Mouse (Mus musculus) ES-E14 (cell line): ENCODE measurements around the gene Ldb1. TPM values are rescaled to one million over a fixed set of nuclear protein-coding genes. Genes with fewer than 3 reads are reported as not detected.
A peak's percentile ranks its signal among the peaks of the same experiment; 100 is the strongest.

Experiments used
- DNase-seq: peaks from one replicate; pipeline ENCODE4 v3.0.0-alpha.2; 2013; ENCODE audit warnings: low read depth, low spot score
- H3K27ac ChIP-seq: 2 replicates; pipeline ENCODE4 v1.5.1; 2012; ENCODE audit warnings: low read depth, mild to moderate bottlenecking, low read length, moderate library complexity, mixed read lengths; ENCODE audit not compliant: poor library complexity, insufficient read depth, severe bottlenecking
- H3K36me3 ChIP-seq: 2 replicates; pipeline ENCODE4 v1.6.1; 2012; ENCODE audit warnings: mild to moderate bottlenecking, low read length, moderate library complexity, mixed read lengths; ENCODE audit not compliant: control insufficient read depth, poor library complexity, insufficient read depth, severe bottlenecking
- H3K4me1 ChIP-seq, 2 experiments: fragments of 150-350 bp in 1 of 2; sonication (generic) in 1 of 2; 2 replicates each; pipeline ENCODE4 v1.6.1; 2012; ENCODE audit warnings: low read length in 2 of 2, mild to moderate bottlenecking in 1 of 2, mixed read lengths in 1 of 2; ENCODE audit not compliant: control insufficient read depth in 2 of 2, insufficient read depth in 2 of 2, poor library complexity in 1 of 2
- H3K4me3 ChIP-seq, 2 experiments: fragments of 150-350 bp in 1 of 2; sonication (generic) in 1 of 2; 2 replicates each; pipeline ENCODE4 v1.5.1; 2012; ENCODE audit warnings: low read length in 2 of 2, low read depth in 1 of 2, mild to moderate bottlenecking in 1 of 2, mixed read lengths in 1 of 2; ENCODE audit not compliant: insufficient read depth in 1 of 2, poor library complexity in 1 of 2, severe bottlenecking in 1 of 2
- H3K9ac ChIP-seq: 2 replicates; pipeline ENCODE4 v1.6.1; 2012; ENCODE audit warnings: low read depth, mild to moderate bottlenecking, low read length, mixed read lengths; ENCODE audit not compliant: poor library complexity, insufficient read depth, severe bottlenecking
- H3K9me3 ChIP-seq: fragments of 150-350 bp; sonication (generic); 2 replicates; pipeline ENCODE4 v1.6.1; 2012; ENCODE audit warnings: low read depth, mild to moderate bottlenecking, low read length; ENCODE audit not compliant: control insufficient read depth, insufficient read depth
- CHD2 ChIP-seq: IDR thresholded peaks from 2 replicates; pipeline ENCODE4 v1.6.1; 2014; ENCODE audit warnings: mild to moderate bottlenecking, low read depth, low read length, inconsistent platforms
- HCFC1 ChIP-seq: IDR thresholded peaks from 2 replicates; pipeline ENCODE4 v1.6.1; 2012; ENCODE audit warnings: low read length, inconsistent platforms, borderline replicate concordance; ENCODE audit not compliant: insufficient read depth
- MAFK ChIP-seq: IDR thresholded peaks from 2 replicates; pipeline ENCODE4 v1.6.1; 2014; ENCODE audit warnings: mild to moderate bottlenecking, low read depth, low read length, inconsistent platforms; ENCODE audit not compliant: insufficient read depth
- ZC3H11A ChIP-seq: IDR thresholded peaks from 2 replicates; pipeline ENCODE4 v1.6.1; 2012; ENCODE audit warnings: low read depth, mild to moderate bottlenecking, inconsistent platforms, low read length, borderline replicate concordance
- ZNF384 ChIP-seq: IDR thresholded peaks from 2 replicates; pipeline ENCODE4 v1.6.1; 2012; ENCODE audit warnings: low read depth, low read length, inconsistent platforms
- in situ Hi-C, 2 experiments: fragments of 600-800 bp; cut with MboI; formaldehyde crosslinking; loops; one replicate each; pipeline ENCODE4 v1.15.1; 2025; ENCODE audit warnings: low sequenced_read_pairs in 2 of 2, inconsistent platforms in 1 of 2; ENCODE audit not compliant: unreplicated experiment in 2 of 2
- total RNA-seq: library from RNA; depleted of rRNA; stranded (reverse); fragments of 300-350 nt; gene quantifications from 2 replicates; pipeline ENCODE4 v1.2.3, GENCODE M21; 2012

Gene Ldb1
- total RNA-seq, 1 experiment: 123 TPM

DNA sequence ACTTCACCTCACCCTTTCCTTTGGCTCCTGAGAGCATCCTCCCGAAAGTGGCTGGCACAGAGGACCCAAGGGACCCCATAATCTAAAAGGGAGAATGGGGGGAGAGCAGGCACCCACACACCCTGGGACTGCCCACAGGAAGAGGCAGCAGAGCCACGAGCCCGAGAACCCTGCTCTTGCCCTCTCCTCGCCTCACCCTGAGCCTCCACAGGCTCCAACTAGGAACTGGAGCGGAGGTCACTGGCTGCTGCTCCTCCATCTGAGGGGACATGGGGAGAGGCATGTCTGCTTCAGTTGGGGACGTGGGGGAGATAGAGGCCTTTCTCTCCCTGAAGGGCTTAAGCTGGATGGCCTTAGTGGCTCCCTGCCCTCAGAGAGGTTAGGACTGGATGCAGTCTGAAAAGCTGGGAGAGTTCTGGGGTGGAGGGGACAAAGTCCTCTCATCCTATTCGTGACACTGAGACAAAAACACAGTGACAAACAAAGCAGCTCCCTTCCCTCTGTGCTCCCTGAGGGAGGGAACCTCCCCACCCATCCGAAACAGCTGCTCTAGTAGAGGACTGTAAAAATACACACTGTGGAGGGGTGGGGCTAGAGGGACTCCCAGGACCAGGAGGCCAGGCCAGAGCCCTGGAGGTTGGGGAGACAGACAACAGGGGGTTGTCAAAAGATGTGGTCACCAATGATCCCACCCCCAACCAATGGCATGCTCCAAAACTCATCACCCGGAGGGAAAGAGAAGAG is 13.2 kb downstream of the Ldb1 start:
- no peak for TF ChIP-seq ZNF384
- no peak for TF ChIP-seq HCFC1
- no peak for TF ChIP-seq ZC3H11A
- in situ Hi-C loops: no loop called here
- no peaks in the 10 kb centered on the region for H3K9me3 ChIP-seq
- peaks cover under 1 to 17% of the 10 kb centered on the region in 2 experiments; a peak in 2 of 4 replicates for H3K4me1 ChIP-seq
- H3K4me3 ChIP-seq: no peak overlapping the region
- no peak overlapping the region for H3K9ac ChIP-seq
- H3K36me3 ChIP-seq: peaks cover 57% of the 10 kb centered on the region
- 0 out of 2 replicates have a peak overlapping the region, but pooled peaks have one; percentile 11 for H3K27ac ChIP-seq
- no peak for DNase-seq

GRCm38 (mm10) chr19:46030196-46030983 is 14.6 kb downstream of the Ldb1 start:
- DNase-seq: no peak
- TF ChIP-seq ZC3H11A: no peak
- TF ChIP-seq MAFK: no peak
- no peak for TF ChIP-seq CHD2
- no peak for TF ChIP-seq ZNF384
- TF ChIP-seq HCFC1: no peak
- in situ Hi-C loops: no loop called here
- Histone ChIP-seq H3K27ac (no peak overlapping the region), H3K9ac (0 out of 2 replicates have a peak overlapping the region, but pooled peaks have one; percentile 15), H3K9me3 (no peaks in the 10 kb centered on the region), H3K4me3 (no peak overlapping the region), H3K4me1 (peaks cover 3 to 23% of the 10 kb centered on the region in 2 experiments; a peak in 2 of 4 replicates), H3K36me3 (peaks cover 51% of the 10 kb centered on the region)

DNA sequence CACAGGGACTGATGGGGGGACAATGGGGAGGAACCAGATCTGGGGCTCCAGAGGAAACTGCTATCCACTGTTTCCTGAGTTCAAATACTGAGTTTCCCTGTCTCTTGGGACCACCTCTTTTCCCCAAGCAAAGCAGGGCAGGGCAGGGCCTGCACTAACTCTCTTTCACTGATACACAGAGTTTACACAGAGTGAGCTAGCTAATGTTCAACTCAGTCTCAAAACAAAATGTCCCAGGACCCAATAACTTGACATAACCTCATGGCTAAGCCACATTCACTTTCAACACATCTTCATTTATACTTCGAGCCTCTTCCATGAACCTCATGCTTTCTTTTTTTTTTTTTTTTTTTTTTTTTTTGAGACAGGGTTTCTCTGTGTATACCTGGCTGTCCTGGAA is 15.4 kb downstream of the Ldb1 start:
- H3K9ac ChIP-seq: no peak overlapping the region
- no peak for DNase-seq
- H3K4me3 ChIP-seq: no peak overlapping the region
- H3K4me1 ChIP-seq: peaks cover 3 to 23% of the 10 kb centered on the region in 2 experiments; a peak in 2 of 4 replicates
- H3K36me3 ChIP-seq: peaks cover 43% of the 10 kb centered on the region
- H3K27ac ChIP-seq: no peak overlapping the region
- in situ Hi-C loops: no loop called here
- TF ChIP-seq MAFK: no peak
- no peak for TF ChIP-seq CHD2
- no peak for TF ChIP-seq ZNF384
- no peak for TF ChIP-seq ZC3H11A
- no peak for TF ChIP-seq HCFC1
- no peaks in the 10 kb centered on the region for H3K9me3 ChIP-seq

DNA sequence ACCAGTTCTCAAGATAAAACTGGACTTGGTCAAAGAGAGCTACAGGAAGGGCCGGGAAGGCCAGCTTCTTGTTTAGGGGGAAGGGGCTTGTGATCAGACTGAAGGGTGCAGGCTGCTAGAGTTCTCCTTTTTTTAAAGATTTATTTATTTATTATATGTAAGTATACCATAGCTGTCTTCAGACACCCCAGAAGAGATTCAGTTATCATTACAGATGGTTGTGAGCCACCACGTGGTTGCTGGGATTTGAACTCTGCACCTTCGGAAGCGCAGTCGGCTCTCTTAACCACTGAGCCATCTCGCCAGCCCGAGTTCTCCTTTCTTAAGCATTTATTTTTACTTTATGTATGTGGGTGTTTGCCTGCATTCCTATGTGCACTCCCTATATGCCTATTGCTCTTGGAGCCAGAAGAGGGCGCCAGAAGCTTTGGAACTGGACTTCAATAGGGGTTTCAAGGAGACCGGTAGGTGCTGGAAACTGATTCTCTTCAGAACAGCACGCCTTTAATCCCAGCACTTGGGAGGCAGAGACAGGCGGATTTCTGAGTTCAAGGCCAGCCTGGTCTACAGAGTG is 16.2 kb downstream of the Ldb1 start:
- peak; percentile 69 for DNase-seq
- TF ChIP-seq MAFK (no peak), ZC3H11A (no peak), CHD2 (no peak), ZNF384 (no peak), HCFC1 (no peak)
- Histone ChIP-seq H3K9ac (no peak overlapping the region), H3K4me3 (no peak overlapping the region), H3K4me1 (peaks cover 3 to 21% of the 10 kb centered on the region in 2 experiments; a peak in 2 of 4 replicates), H3K27ac (no peak overlapping the region), H3K9me3 (no peaks in the 10 kb centered on the region), H3K36me3 (peaks cover 35% of the 10 kb centered on the region)
- in situ Hi-C loops: no loop called here
